Mouse (Mus musculus) thymus, postnatal 25 days (tissue): ENCODE measurements at regions not wholly inside any gene's neighbourhood (a gene's known extent, or its start where the extent isn't known, plus 50 kb on each side); places are given as distances from the start of the nearest gene placed in this dataset.

ENCODE experiments used
- DNase-seq: peaks from one replicate; pipeline ENCODE4 v3.0.0; 2022

- DNase-seq: no peak
Measured at GRCm38 (mm10) chr17:75707687-75708086, 155.9 kb upstream of the Fam98a start.

DNA sequence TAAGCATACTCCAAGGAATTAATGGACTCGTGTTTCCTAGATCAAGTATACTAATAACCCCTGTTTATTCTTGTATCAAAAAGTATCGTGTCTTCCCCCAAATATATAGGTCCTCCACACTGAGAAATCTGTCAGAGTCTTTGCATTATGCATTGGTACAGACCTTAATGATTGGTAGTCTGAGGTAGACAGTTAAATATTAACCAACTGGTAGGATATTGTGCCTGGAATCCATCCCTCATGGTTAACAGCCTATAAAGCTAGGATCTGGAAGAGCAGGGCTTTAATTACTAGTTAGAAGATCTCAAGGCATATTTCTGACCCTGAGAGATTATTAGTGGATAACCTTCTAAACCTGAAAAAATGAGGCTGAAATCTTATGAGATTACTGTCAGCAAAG is 153.6 kb upstream of the Fam98a start:
- no peak for DNase-seq

- no peak for DNase-seq
Measured at GRCm38 (mm10) chr17:75703865-75704264, 152.1 kb upstream of the Fam98a start.

- no peak for DNase-seq
Measured at GRCm38 (mm10) chr17:75696729-75697103, 145.0 kb upstream of the Fam98a start.

GRCm38 (mm10) chr17:75696103-75696728 is 144.5 kb upstream of the Fam98a start:
- no peak for DNase-seq

DNA sequence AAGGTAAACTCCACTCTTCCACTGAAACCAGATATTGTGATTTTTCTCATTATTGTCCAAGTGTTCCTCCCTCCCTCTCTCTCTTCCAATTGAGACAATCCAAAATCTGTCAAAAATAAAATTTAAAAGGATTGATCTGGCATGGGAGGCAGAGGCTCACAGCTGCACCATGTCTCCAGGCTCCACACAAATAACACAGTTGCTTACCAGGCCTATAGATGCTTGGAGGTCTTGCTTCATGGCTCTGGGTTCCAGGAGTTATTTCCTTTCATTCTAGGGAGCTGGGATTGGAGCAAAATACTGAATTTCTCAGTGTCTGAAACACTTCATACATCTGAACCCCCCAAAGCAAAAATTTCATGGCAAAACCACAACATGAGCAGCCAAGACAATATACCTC is 134.2 kb upstream of the Fam98a start:
- DNase-seq: no peak

DNA sequence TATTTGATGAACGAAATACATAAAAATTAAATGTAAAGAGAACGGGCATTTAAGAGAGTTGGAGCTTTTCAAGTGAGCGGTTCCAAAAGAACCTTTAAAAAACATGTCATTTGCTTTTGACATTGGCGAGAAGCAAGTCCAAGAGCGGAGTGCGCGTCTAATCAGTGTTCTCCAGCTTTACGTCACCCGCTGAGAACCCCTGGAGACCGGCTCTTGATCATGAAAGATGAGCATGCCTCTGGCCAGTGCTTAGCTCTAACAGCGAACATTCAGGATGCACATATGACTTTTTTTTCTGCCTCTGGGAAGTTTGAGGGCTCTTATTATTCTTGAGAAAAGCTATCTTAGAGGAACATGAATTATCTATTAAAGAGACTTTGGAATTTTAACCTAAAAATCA is 95.2 kb upstream of the Fam98a start:
- no peak for DNase-seq

DNA sequence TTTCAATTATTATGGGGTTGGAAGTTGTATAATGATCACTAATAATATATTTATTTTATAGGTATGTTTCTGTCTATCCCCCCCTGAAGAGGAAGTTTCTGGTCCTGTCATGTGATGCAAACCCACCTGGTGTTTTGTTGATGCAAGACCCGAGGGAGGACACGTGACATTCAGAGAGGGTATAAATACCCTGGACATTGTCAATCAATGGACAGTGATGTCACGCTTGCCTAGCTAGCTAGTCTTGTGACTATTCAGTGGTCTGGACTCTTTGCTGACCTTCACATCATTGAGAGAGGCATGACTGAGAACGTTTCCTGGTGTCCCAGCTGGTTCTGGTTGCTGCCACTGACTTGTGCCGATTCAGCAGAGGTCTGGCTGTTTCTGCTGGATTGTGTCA is 93.0 kb upstream of the Fam98a start:
- DNase-seq: no peak

GRCm38 (mm10) chr17:75642311-75642710 is 90.6 kb upstream of the Fam98a start:
- DNase-seq: no peak

DNA sequence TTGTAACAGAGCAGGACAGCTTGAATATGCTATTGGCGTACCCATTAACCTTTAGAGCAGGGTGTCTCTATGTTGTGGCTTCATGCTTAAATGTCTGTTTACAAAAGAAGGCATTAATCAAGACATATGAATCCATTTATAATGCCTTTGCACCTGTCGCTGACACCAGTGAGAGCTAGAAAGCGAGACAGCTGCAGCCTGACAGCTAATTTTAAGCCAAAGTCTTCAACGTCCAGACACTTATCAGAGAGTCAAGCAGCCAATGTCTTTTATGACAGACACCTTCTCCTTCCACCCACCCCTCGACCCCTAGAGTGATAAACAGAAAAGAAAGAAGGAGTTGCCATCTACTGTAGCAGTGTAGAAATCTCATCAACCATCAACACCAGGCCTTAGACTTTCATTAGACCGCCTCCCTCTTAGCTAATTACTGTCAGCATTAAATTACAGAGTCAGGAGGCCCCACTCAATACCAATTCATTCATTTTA is 89.3 kb upstream of the Fam98a start:
- no peak for DNase-seq

DNA sequence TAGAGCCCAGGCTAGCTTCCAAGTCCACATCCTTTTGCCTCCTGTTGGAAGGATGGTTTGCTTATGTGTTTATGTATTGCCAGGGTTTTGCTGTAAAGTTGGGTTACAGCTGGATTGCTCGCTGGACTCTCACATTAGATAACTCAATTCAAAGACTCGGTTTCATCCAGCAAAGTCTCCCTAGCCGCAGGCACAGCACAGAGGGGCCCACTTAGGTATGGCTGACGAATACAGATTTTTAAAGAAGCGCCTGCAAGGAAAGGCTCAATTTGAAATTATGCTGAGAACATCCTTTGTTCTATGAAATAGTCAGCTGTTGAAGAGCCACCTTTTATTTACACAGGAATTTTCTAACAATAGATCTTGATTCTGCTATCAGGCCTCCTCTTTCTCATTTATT is 88.8 kb upstream of the Fam98a start:
- DNase-seq: no peak

DNA sequence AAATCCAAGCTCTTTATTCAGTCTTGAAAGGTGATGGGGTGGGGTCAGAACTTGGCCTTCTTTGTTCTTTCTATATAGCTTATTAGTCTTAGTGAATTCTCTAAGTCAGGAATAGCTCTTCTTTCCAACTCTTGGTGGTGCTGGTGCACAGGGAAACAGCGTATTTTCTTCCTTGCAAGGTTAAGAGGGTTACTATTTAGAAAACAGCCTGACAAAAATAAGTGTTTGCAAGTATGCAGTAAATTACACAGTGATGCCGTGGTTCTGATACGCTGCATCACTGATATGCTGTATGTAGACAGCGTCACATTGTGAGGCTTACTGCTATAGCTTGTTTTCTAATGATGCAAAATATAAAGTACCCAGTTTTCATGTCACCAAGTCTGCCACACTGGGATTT is 78.1 kb upstream of the Fam98a start:
- no peak for DNase-seq

GRCm38 (mm10) chr17:75619472-75619871 is 67.7 kb upstream of the Fam98a start:
- DNase-seq: no peak

DNA sequence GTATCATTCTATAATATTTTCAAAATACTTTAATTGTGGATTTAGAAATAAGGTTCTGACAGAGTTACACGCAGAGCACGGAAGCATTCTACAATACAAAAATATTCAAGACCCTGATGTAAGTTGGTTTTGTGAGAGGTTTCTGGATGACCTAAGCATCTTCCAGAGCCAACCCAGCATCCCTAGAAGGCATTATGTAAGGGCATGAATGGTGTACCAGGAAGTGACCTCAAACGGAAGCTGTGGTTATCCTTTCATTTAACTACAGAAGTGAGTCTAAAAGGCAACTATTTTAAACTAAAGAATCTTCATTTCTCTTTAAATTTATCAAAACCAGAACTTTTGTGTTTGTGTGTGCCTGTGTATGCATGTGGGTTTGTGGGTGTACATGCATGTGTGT is 66.8 kb upstream of the Fam98a start:
- no peak for DNase-seq

DNA sequence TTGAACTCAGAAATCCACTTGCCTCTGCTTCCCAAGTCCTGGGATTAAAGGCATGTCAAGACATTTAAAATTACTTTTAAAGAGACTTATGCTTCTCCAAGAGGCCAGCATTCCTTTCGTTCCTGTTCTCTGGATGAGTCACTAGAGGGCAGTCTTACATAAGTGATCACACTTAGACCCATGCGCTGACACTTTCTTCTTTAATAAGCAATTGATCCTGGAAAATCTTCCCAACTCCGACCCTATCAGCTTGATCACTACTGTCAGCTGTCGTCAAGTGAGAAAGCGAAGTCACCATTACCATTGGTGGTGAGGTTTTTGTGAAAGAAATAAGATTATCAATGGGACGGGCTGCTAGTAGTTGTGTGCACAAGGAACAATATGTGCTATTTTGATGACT is 65.5 kb upstream of the Fam98a start:
- no peak for DNase-seq

- peak; percentile 9 for DNase-seq
Measured at GRCm38 (mm10) chr17:75615335-75615734, 63.6 kb upstream of the Fam98a start.

DNA sequence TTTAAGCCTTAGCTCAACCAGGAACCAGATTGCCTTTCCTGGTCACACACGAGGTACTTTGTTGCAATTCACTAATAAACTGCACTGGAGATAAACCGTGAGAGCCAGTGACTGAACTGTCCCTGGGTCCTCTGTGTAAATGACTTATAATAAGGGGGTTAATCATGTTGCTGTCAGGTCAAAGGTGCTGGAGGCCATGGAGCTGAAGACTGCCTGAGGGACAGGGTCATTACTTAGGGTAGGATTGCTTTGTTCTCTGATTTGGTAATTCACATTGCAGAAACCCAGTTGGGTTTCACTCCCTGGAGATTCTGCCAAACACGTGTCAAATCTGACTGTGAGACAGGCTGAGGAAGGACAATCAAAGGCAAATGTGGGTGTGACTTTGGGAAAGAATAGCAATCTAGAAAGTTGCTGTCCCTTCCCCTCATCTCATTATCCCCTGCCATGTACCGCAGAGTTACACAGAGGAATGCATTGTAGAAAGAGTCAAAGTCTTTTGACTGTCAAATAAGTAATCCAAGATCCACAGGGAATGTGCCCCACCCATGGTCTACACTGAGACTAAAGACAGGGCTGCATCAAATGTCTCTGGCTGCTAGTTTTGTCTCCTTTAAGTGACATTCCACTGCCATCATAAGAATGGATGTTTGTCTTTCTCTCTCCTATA is 51.8 kb upstream of the Fam98a start:
- DNase-seq: no peak
